Mouse (Mus musculus) layer of hippocampus, adult 11-12 months (tissue): ENCODE measurements at regions not wholly inside any gene's neighbourhood (a gene's known extent, or its start where the extent isn't known, plus 50 kb on each side); places are given as distances from the start of the nearest gene placed in this dataset.

Source experiments
- DNase-seq: peaks from one replicate; pipeline ENCODE4 v3.0.0; 2022; ENCODE audit warnings: low spot score

DNA sequence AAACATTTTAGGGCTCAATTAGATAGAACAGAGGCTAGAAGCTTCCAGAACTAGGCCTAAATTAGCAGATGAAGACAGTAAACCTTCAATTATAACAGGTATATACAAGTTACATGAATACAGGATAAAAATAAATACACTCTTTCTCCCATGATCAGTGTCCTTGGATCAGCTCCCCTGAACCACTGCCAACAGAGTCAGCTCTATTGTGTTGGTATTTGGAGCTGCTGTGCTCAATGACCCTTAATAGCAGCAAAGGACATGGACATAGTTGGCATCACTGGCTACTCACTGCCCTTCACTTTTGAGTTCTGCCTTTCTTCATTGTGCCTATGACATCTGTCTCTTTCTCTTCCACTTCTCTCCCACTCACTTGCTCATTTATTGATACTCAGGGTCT is 639.1 kb upstream of the 4921530L21Rik start:
- DNase-seq: no peak

DNA sequence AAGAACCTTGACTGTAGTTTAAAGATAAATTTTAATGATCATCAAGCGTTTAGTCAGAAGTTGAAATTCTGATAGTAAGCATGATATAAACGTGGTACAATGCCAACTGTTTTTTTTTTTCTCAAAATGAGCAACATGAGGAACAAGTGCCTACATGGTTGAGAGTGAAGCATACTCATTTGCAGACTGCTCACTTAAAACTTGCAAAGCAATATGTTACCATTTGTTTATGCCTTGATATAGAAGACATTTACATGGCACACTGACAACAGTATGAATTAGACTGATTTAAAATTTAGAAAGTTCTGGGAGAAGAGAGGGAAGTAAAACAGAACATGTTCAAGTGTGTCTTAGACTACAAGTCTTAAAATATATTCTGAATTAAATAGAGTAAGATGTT is 632.2 kb upstream of the 4921530L21Rik start:
- DNase-seq: no peak

DNA sequence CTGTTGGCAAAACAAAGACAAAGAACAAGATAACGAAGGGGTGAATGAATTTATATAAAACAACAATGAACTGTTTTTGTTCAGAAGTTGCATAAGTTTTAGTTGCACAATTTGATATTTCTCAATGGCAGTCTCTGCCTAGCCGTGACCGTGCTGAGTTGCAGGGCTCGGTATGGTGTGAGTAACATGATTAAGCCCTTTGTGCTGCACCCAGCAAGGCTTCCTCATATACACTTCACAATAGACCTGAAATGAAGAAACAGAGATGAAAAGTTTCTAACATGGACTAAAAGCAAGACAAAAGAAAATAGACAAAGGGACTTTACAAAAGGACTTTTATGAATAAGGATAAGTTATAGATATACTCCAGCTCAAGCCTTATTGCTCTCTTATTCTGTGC is 624.9 kb upstream of the 4921530L21Rik start:
- DNase-seq: no peak

DNA sequence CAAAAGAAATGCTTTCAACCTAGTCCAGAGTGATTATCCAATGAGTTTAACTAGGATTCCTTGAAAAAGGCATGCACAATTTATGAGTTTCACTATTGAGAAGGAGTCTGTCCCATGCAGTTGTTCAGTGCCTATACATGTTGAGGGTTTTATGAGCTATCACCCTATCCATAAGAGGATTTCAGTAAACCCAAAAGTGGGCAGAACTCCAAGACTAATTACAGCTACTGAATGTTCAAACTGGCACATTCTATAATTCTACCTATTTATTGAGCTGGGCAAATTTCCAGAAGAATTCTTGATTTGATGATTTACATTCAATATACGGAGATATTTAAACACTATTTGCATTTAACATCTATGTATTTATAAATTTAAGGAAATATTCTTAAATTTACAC is 599.6 kb upstream of the 4921530L21Rik start:
- DNase-seq: no peak

DNA sequence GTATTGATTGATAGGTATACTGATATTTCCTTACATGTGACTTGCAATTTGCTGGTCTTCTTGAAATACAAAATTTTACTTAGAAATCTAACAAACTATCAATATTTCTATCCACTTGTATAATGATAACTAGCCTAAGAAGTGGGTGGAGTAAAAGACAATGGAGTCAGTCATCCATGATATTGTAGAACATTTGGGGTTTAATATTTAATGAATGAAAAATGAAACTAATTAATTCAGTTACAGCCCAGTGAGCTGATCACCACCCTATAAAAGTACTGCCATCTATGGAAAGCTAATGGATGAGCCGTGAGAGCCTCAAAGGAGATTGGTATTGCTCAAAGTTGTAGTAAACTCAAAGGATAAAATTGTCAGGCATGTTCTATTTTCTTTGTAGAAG is 599.0 kb upstream of the 4921530L21Rik start:
- DNase-seq: no peak

DNA sequence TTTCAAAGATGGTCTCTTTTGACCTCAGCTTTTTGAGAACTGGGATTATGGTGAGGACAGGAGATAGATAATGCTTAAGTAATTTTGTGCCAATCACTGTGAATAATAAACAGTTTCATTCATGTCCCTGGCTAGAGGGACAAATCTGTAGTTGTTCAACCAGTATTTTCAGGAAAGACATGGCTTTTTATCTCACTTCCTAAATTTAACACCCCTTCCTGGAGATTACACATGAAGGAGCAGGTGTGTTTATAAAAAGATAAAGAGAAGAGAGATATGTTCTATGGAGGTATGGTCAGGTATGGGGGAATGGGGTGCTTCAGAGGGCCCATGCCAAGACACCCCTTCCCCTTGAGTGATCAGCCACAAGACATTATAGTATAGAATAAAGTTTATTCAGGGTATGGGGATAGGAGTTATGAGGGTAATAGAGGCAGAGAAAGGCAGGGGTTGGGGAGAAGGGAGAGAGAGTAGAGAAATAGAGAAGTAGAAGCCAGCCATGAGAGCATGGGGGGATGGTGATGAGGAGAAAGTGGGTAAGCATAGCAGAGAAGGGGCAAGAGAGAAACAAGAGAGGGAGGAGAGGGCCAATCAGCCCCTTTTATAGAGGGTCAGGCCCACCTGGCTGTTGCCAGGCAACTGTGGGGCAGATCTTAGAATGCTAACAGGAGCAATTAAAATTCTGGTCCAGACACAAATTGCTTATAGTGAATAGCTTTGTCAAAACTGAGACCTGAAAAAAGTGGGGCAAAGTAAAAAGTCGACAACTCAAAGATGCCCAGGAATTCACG is 566.7 kb upstream of the 4921530L21Rik start:
- DNase-seq: no peak

DNA sequence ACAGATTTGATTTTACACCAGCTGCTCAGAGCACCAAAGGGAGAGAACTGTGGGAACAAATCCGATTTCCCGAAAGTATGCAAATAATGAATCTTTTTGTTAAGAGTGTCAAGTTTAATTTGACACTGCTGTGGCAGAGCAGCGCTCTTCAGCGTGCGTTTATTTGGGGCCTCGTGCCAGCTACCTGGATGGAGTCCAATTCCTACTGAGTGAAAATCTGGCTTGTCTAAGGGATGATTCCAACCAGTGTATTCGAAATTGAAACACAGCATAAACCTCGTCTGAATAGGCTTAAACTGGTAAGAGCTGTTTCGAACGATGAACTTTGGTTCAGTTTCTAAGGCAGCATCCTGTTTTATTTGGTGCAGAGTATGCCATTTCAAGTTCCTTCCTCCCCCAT is 524.1 kb upstream of the 4921530L21Rik start:
- peak; percentile 63 for DNase-seq
